Mouse (Mus musculus): ENCODE results near the gene Vasp.

DNA sequence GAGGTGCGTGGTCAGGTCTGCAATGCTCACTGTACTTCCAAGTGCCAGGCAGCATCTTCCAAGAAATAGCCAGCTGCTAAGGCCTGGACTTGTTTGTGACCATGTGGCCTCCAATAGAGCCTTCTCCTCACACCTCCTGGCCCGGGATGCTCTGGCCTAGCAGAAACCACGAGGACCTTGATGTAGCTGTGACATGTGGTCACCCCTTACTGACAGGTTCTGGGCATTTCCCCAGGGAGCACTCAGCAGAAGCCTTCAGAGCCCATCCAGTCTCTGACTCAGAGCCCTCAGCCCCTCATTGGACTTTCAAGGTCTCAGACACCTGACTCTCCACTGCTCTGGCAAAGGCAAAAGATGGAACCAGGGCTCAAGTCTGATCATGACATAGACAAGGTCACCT, 26.5 kb downstream of the Vasp start:
- TF ChIP-seq POLR2A (IDR thresholded peaks at IDR 0.05; ENCODE audit: low read depth, low read length) (no peak), CTCF (IDR thresholded peaks at IDR 0.05; ENCODE audit: extremely low read depth, insufficient read length, insufficient replicate concordance, low read depth, low read length) (no peak)

Measured in small intestine, adult 2 months (tissue).